Mouse (Mus musculus) liver, adult 2 months (tissue): Measurements from ENCODE around the gene Med23. TPM values are rescaled to one million over a fixed set of nuclear protein-coding genes. Genes with fewer than 3 reads are reported as not detected.

Source experiments
- DNase-seq: peaks from one replicate; pipeline ENCODE4 v3.0.0-alpha.2; 2011; ENCODE audit warnings: low read depth, low spot score; ENCODE audit errors: extremely low read depth
- H3K27ac ChIP-seq: fragments of 200-500 bp; replicated peaks from 2 replicates; pipeline ENCODE4 v1.5.1; 2012; ENCODE audit warnings: low read depth, mild to moderate bottlenecking, control low read depth, inconsistent platforms, low read length; ENCODE audit not compliant: insufficient read depth
- H3K27me3 ChIP-seq: fragments of 200-500 bp; 2 replicates; pipeline ENCODE4 v1.6.1; 2012; ENCODE audit warnings: mild to moderate bottlenecking, moderate library complexity, low read length, inconsistent platforms; ENCODE audit not compliant: control insufficient read depth, insufficient read depth
- H3K36me3 ChIP-seq: fragments of 200-500 bp; 2 replicates; pipeline ENCODE4 v1.6.1; 2012; ENCODE audit warnings: low read length, inconsistent platforms; ENCODE audit not compliant: control insufficient read depth, insufficient read depth
- H3K4me1 ChIP-seq: fragments of 200-500 bp; 2 replicates; pipeline ENCODE4 v1.6.1; 2011; ENCODE audit warnings: low read length; ENCODE audit not compliant: control insufficient read depth, insufficient read depth
- H3K4me3 ChIP-seq: fragments of 200-500 bp; 2 replicates; pipeline ENCODE4 v1.5.1; 2011; ENCODE audit warnings: low read depth, mild to moderate bottlenecking, control low read depth, low read length, moderate library complexity; ENCODE audit not compliant: insufficient read depth
- H3K79me2 ChIP-seq: fragments of 200-500 bp; 2 replicates; pipeline ENCODE4 v1.6.1; 2012; ENCODE audit warnings: inconsistent platforms, mild to moderate bottlenecking, low read length, moderate library complexity; ENCODE audit not compliant: control insufficient read depth, insufficient read depth
- H3K9ac ChIP-seq: fragments of 200-500 bp; 2 replicates; pipeline ENCODE4 v1.6.1; 2012; ENCODE audit warnings: low read depth, mild to moderate bottlenecking, control low read depth, inconsistent platforms, low read length
- CTCF ChIP-seq: fragments of 200-500 bp; IDR thresholded peaks from 2 replicates; pipeline ENCODE4 v1.5.1; 2011; ENCODE audit warnings: low read depth, low read length, control low read depth
- POLR2A ChIP-seq: fragments of 200-500 bp; IDR thresholded peaks from 2 replicates; pipeline ENCODE4 v1.6.1; 2011; ENCODE audit warnings: low read length, control low read depth; ENCODE audit not compliant: insufficient read depth; ENCODE audit errors: extremely low read depth
- WGBS: fragments of 180-500 bp; shearing (Covaris S2); methylation state at CpG from one replicate; pipeline ENCODE4 v1.1.7; 2018; 5-methylcytosine and 5-hydroxymethylcytosine counted together
- polyA plus RNA-seq: library from polyadenylated mRNA; depleted of rRNA; stranded (reverse); fragments of >200 nt; gene quantifications from 2 replicates; pipeline ENCODE4 v1.2.3, GENCODE M21; 2012; rRNA removed
- total RNA-seq: library from RNA; depleted of rRNA; stranded (reverse); fragments of >200 nt; gene quantifications from 2 replicates; pipeline ENCODE4 v1.2.3, GENCODE M21; 2014; rRNA removed

Gene Med23
- total RNA-seq: 7.7 and 9.6 TPM in 2 replicates
- polyA plus RNA-seq: 5.5 and 6.2 TPM in 2 replicates

- TF ChIP-seq POLR2A: no peak
- peak; percentile 97 for TF ChIP-seq CTCF
- Histone ChIP-seq H3K36me3 (peaks cover 8% of the 10 kb centered on the region; the same call in 1 of the 2 replicates), H3K27ac (no peak within 1 kb of the TSS; the same call in 1 of the 2 replicates), H3K4me3 (peak within 1 kb of the TSS; percentile 88), H3K9ac (peak within 1 kb of the TSS; percentile 90), H3K79me2 (peaks cover 3% of the 10 kb centered on the region; the same call in 1 of the 2 replicates), H3K27me3 (no peaks in the 10 kb centered on the region), H3K4me1 (no peaks in the 10 kb centered on the region)
- DNase-seq: peak; percentile 94
- WGBS: under 1% methylated on average over 36 of the region's 36 CpGs
These were observed at the start of gene Med23 for GRCm38 (mm10) chr10:24869760-24870290. TSS of gene Med23 (plus strand) at chr10:24869986.

- TF ChIP-seq POLR2A (no peak), CTCF (no peak)
- DNase-seq: no peak
- H3K79me2 ChIP-seq: no peaks in the 10 kb centered on the region
- H3K36me3 ChIP-seq: peaks cover 57% of the 10 kb centered on the region
- no peaks in the 10 kb centered on the region for H3K27me3 ChIP-seq
- no peak overlapping the region for H3K4me3 ChIP-seq
- WGBS: 69% methylated on average over 4 of the region's 4 CpGs
- H3K27ac ChIP-seq: no peak overlapping the region
- no peaks in the 10 kb centered on the region for H3K4me1 ChIP-seq
- no peak overlapping the region for H3K9ac ChIP-seq
These were observed 47.7 kb upstream of the Med23 start for GRCm38 (mm10) chr10:24821990-24822676.

GRCm38 (mm10) chr10:24822842-24823241, 46.9 kb upstream of the Med23 start:
- no peak overlapping the region for H3K4me3 ChIP-seq
- no peak for DNase-seq
- H3K4me1 ChIP-seq: no peaks in the 10 kb centered on the region
- H3K79me2 ChIP-seq: no peaks in the 10 kb centered on the region
- H3K36me3 ChIP-seq: peaks cover 50% of the 10 kb centered on the region
- H3K9ac ChIP-seq: no peak overlapping the region
- H3K27ac ChIP-seq: no peak overlapping the region
- no peaks in the 10 kb centered on the region for H3K27me3 ChIP-seq
- no peak for TF ChIP-seq POLR2A
- no peak for TF ChIP-seq CTCF
- WGBS: 91% methylated on average over 1 of the region's 1 CpGs

- no peak overlapping the region for H3K27ac ChIP-seq
- WGBS: 70% methylated on average over 1 of the region's 1 CpGs
- TF ChIP-seq CTCF (no peak), POLR2A (no peak)
- no peak overlapping the region for H3K4me3 ChIP-seq
- H3K4me1 ChIP-seq: no peaks in the 10 kb centered on the region
- no peak overlapping the region for H3K9ac ChIP-seq
- peaks cover 49% of the 10 kb centered on the region for H3K36me3 ChIP-seq
- no peak for DNase-seq
- no peaks in the 10 kb centered on the region for H3K27me3 ChIP-seq
- H3K79me2 ChIP-seq: no peaks in the 10 kb centered on the region
These were observed 46.5 kb upstream of the Med23 start for GRCm38 (mm10) chr10:24823265-24823664.

- no peak overlapping the region for H3K9ac ChIP-seq
- no peaks in the 10 kb centered on the region for H3K27me3 ChIP-seq
- no peak for DNase-seq
- TF ChIP-seq POLR2A (no peak), CTCF (no peak)
- WGBS: 76% methylated on average over 16 of the region's 16 CpGs
- H3K36me3 ChIP-seq: peaks cover 50% of the 10 kb centered on the region
- H3K4me3 ChIP-seq: peak overlapping the region; percentile 12; the same call in 1 of the 2 replicates
- H3K79me2 ChIP-seq: no peaks in the 10 kb centered on the region
- H3K4me1 ChIP-seq: no peaks in the 10 kb centered on the region
- no peak overlapping the region for H3K27ac ChIP-seq
These were observed 45.9 kb upstream of the Med23 start for GRCm38 (mm10) chr10:24823697-24824535.
